Mouse (Mus musculus) thymus, adult 2 months (tissue): ENCODE measurements at regions not wholly inside any gene's neighbourhood (a gene's known extent, or its start where the extent isn't known, plus 50 kb on each side); places are given as distances from the start of the nearest gene placed in this dataset.

Experiments used
- CTCF ChIP-seq: fragments of 200-500 bp; IDR thresholded peaks from 2 replicates; pipeline ENCODE4 v1.5.1; 2012; ENCODE audit warnings: mild to moderate bottlenecking, control low read depth, low read length, moderate library complexity, borderline replicate concordance; ENCODE audit not compliant: control insufficient read depth, poor library complexity, insufficient read depth; ENCODE audit errors: extremely low read depth
- POLR2A ChIP-seq: fragments of 200-500 bp; IDR thresholded peaks from 2 replicates; pipeline ENCODE4 v1.6.1; 2012; ENCODE audit warnings: mild to moderate bottlenecking, low read length, control low read depth, moderate library complexity; ENCODE audit not compliant: control insufficient read depth, poor library complexity, insufficient read depth; ENCODE audit errors: extremely low read depth

- TF ChIP-seq CTCF (no peak), POLR2A (no peak)
These were observed 153.3 kb upstream of the Irx3 start for GRCm38 (mm10) chr8:91955170-91955569.
